ENCODE assay signal across 17 mouse cellular contexts in genomic region chr1:38448854-38449253, GRCm38 (mm10).
DNase-seq lines count a peak whose midpoint lies in the region; ATAC-seq lines count a peak whose summit lies in the region.
"Had no signal": no experiment of that assay in that cellular context is flagged by ENCODE, and none has a peak within 500 bp of the region (broad histone marks: within the 10 kb centered on the region; RNA-seq: fewer than 3 reads in every experiment).

No protein-coding gene starts in this region.

- H3K4me3 ChIP-seq in kidney, embryonic 15.5 days (replicated peaks): no peak overlapping the region
- H3K4me3 ChIP-seq: intestine, embryonic 15.5 days; limb, embryonic 13.5 days had no signal

- no peak overlapping the region for H3K4me2 ChIP-seq in kidney, embryonic 15.5 days
- H3K4me2 ChIP-seq: intestine, embryonic 15.5 days; limb, embryonic 13.5 days had no signal

- H3K4me1 ChIP-seq in kidney, embryonic 15.5 days: peaks cover 19% of the 10 kb centered on the region
- H3K4me1 ChIP-seq: intestine, embryonic 15.5 days had no signal

- DNase-seq in embryo, embryonic 10 days (ENCODE audit: low spot score): peak; percentile 28
- DNase-seq in embryo, embryonic 10.5 days (ENCODE audit: low spot score): no peak
- no peak for DNase-seq in kidney, postnatal 25 days
- DNase-seq in right cerebral cortex, adult 18-20 months: peak; percentile 31
- no peak for DNase-seq in right cerebral cortex, postnatal 10 days (ENCODE audit: low spot score in 2 of 2)
- DNase-seq in ovary, postnatal 14 days (ENCODE audit: low spot score): no peak
- DNase-seq: cerebellum, adult 9-10 months; heart, postnatal 36 days; lung, postnatal 4 days; right cerebral cortex, postnatal 14 days; thymus, adult 2 months had no signal

- WGBS in kidney, embryonic 15.5 days: 34% methylated on average over 3 of the region's 3 CpGs

- H3K27me3 ChIP-seq in kidney, embryonic 15.5 days: no peaks in the 10 kb centered on the region
- H3K27me3 ChIP-seq: intestine, embryonic 15.5 days; limb, embryonic 13.5 days had no signal

- peak; percentile 47 for ATAC-seq in kidney, embryonic 15.5 days (replicated peaks; ENCODE audit: low FRiP score)
- ATAC-seq in megakaryocyte progenitor cell, adult 5-6 weeks (replicated peaks; ENCODE audit: poor library complexity): no peak
- ATAC-seq: intestine, embryonic 15.5 days; midbrain, embryonic 16.5 days; Patski had no signal

- no peak overlapping the region for H3K9ac ChIP-seq in kidney, embryonic 15.5 days
- H3K9ac ChIP-seq: intestine, embryonic 15.5 days; limb, embryonic 13.5 days had no signal

- H3K9me3 ChIP-seq in kidney, embryonic 15.5 days (replicated peaks): no peaks in the 10 kb centered on the region
- H3K9me3 ChIP-seq: intestine, embryonic 15.5 days; limb, embryonic 13.5 days had no signal

- no peaks in the 10 kb centered on the region for H3K36me3 ChIP-seq in kidney, embryonic 15.5 days
- H3K36me3 ChIP-seq: intestine, embryonic 15.5 days had no signal

- H3K27ac ChIP-seq in kidney, embryonic 15.5 days: peak overlapping the region; percentile 15; the same call in 1 of the 2 replicates
- H3K27ac ChIP-seq: intestine, embryonic 15.5 days; limb, embryonic 13.5 days had no signal

Comparison
In these comparisons a context has a peak if more than half of its experiments do, and no peak if none do; other contexts are left out.
1. DNase-seq: peak in embryo, embryonic 10 days (single experiment) and right cerebral cortex, adult 18-20 months (single experiment); none in embryo, embryonic 10.5 days (single experiment), kidney, postnatal 25 days (0 of 2), right cerebral cortex, postnatal 10 days (0 of 2) and ovary, postnatal 14 days (single experiment).